Mouse (Mus musculus): ENCODE results near the gene Stat3. TPM values are rescaled to one million over a fixed set of nuclear protein-coding genes. Genes with fewer than 3 reads are reported as not detected.

Gene Stat3
- polyA plus RNA-seq (2014; fragmentation: Nextera tagmentation; extraction: Ambion mirVana) = 71.4 and 82.9 TPM in 2 replicates

- Histone ChIP-seq H3K36me3 (ENCODE audit: control insufficient read depth, insufficient read depth, low read length) (no peaks in the 10 kb centered on the region), H3K27ac (replicated peaks; ENCODE audit: low read depth, low read length) (peak within 1 kb of the TSS; percentile 90), H3K4me3 (ENCODE audit: low read depth, low read length) (peak within 1 kb of the TSS; percentile 92), H3K4me1 (ENCODE audit: control insufficient read depth, insufficient read depth, low read length) (peaks cover 14% of the 10 kb centered on the region), H3K27me3 (replicated peaks; ENCODE audit: control insufficient read depth, insufficient read depth, low read length) (no peaks in the 10 kb centered on the region), H3K9me3 (ENCODE audit: control insufficient read depth, low read length) (no peaks in the 10 kb centered on the region), H3K9ac (ENCODE audit: low read depth, low read length) (peak within 1 kb of the TSS; percentile 90), H3K4me2 (ENCODE audit: low read depth, low read length) (peak within 1 kb of the TSS; percentile 71)
- WGBS = 1% methylated on average over 26 of the region's 29 CpGs
- DNase-seq (ENCODE audit: low spot score) (peak; percentile 100), ATAC-seq (ENCODE audit: low read depth) (peak; percentile 98)
Measured at GRCm38 (mm10) chr11:100939512-100940151, at the start of gene Stat3. Gene Stat3 (minus strand): TSS chr11:100939540.

- H3K27me3 ChIP-seq (replicated peaks; ENCODE audit: control insufficient read depth, insufficient read depth, low read length) = no peaks in the 10 kb centered on the region
- ATAC-seq (ENCODE audit: low read depth) = no peak
- no peak overlapping the region for H3K9ac ChIP-seq (ENCODE audit: low read depth, low read length)
- H3K36me3 ChIP-seq (ENCODE audit: control insufficient read depth, insufficient read depth, low read length) = no peaks in the 10 kb centered on the region
- no peaks in the 10 kb centered on the region for H3K9me3 ChIP-seq (ENCODE audit: control insufficient read depth, low read length)
- WGBS = 77% methylated on average over 3 of the region's 3 CpGs
- no peak for DNase-seq (ENCODE audit: low spot score)
- no peak overlapping the region for H3K4me3 ChIP-seq (ENCODE audit: low read depth, low read length)
- H3K4me1 ChIP-seq (ENCODE audit: control insufficient read depth, insufficient read depth, low read length) = no peaks in the 10 kb centered on the region
- no peak overlapping the region for H3K27ac ChIP-seq (replicated peaks; ENCODE audit: low read depth, low read length)
- no peak overlapping the region for H3K4me2 ChIP-seq (ENCODE audit: low read depth, low read length)
Measured at GRCm38 (mm10) chr11:100988674-100989073, 49.3 kb upstream of the Stat3 start.

GRCm38 (mm10) chr11:100985607-100986006 is 46.3 kb upstream of the Stat3 start:
- Histone ChIP-seq H3K4me3 (ENCODE audit: low read depth, low read length) (no peak overlapping the region), H3K4me2 (ENCODE audit: low read depth, low read length) (no peak overlapping the region), H3K9ac (ENCODE audit: low read depth, low read length) (no peak overlapping the region), H3K27me3 (replicated peaks; ENCODE audit: control insufficient read depth, insufficient read depth, low read length) (peaks cover 8% of the 10 kb centered on the region), H3K4me1 (ENCODE audit: control insufficient read depth, insufficient read depth, low read length) (no peaks in the 10 kb centered on the region), H3K36me3 (ENCODE audit: control insufficient read depth, insufficient read depth, low read length) (no peaks in the 10 kb centered on the region), H3K27ac (replicated peaks; ENCODE audit: low read depth, low read length) (no peak overlapping the region), H3K9me3 (ENCODE audit: control insufficient read depth, low read length) (no peaks in the 10 kb centered on the region)
- DNase-seq (ENCODE audit: low spot score) (no peak), ATAC-seq (ENCODE audit: low read depth) (no peak)
- WGBS = 55% methylated on average over 3 of the region's 3 CpGs

- 75% methylated on average over 7 of the region's 7 CpGs for WGBS
Measured at GRCm38 (mm10) chr11:100983778-100984131, 44.4 kb upstream of the Stat3 start.

GRCm38 (mm10) chr11:100983125-100983777 is 43.9 kb upstream of the Stat3 start:
- peak overlapping the region; percentile 51 for H3K4me2 ChIP-seq (ENCODE audit: low read depth, low read length)
- 4% methylated on average over 19 of the region's 20 CpGs for WGBS
- DNase-seq (ENCODE audit: low spot score) (peak; percentile 82), ATAC-seq (ENCODE audit: low read depth) (peak; percentile 85)
- H3K4me3 ChIP-seq (ENCODE audit: low read depth, low read length) = peak overlapping the region; percentile 24
- no peaks in the 10 kb centered on the region for H3K9me3 ChIP-seq (ENCODE audit: control insufficient read depth, low read length)
- peaks cover 8% of the 10 kb centered on the region for H3K27me3 ChIP-seq (replicated peaks; ENCODE audit: control insufficient read depth, insufficient read depth, low read length)
- peaks cover 6% of the 10 kb centered on the region; the same call in 1 of the 2 replicates for H3K4me1 ChIP-seq (ENCODE audit: control insufficient read depth, insufficient read depth, low read length)
- peak overlapping the region; percentile 9; the same call in 1 of the 2 replicates for H3K9ac ChIP-seq (ENCODE audit: low read depth, low read length)
- no peak overlapping the region for H3K27ac ChIP-seq (replicated peaks; ENCODE audit: low read depth, low read length)
- no peaks in the 10 kb centered on the region for H3K36me3 ChIP-seq (ENCODE audit: control insufficient read depth, insufficient read depth, low read length)

More at GRCm38 (mm10) chr11:100983778-100984131, 44.4 kb upstream of the Stat3 start:
- no peak for DNase-seq (ENCODE audit: low spot score)
- no peak for ATAC-seq (ENCODE audit: low read depth)
- Histone ChIP-seq H3K27ac (replicated peaks; ENCODE audit: low read depth, low read length) (no peak overlapping the region), H3K9ac (ENCODE audit: low read depth, low read length) (no peak overlapping the region), H3K4me2 (ENCODE audit: low read depth, low read length) (no peak overlapping the region), H3K4me1 (ENCODE audit: control insufficient read depth, insufficient read depth, low read length) (peaks cover 6% of the 10 kb centered on the region; the same call in 1 of the 2 replicates), H3K27me3 (replicated peaks; ENCODE audit: control insufficient read depth, insufficient read depth, low read length) (peaks cover 8% of the 10 kb centered on the region), H3K9me3 (ENCODE audit: control insufficient read depth, low read length) (no peaks in the 10 kb centered on the region), H3K4me3 (ENCODE audit: low read depth, low read length) (no peak overlapping the region), H3K36me3 (ENCODE audit: control insufficient read depth, insufficient read depth, low read length) (no peaks in the 10 kb centered on the region)

GRCm38 (mm10) chr11:100982087-100982486 is 42.7 kb upstream of the Stat3 start:
- no peaks in the 10 kb centered on the region for H3K9me3 ChIP-seq (ENCODE audit: control insufficient read depth, low read length)
- DNase-seq (ENCODE audit: low spot score) = no peak
- H3K4me3 ChIP-seq (ENCODE audit: low read depth, low read length) = no peak overlapping the region
- WGBS = 20% methylated on average over 8 of the region's 8 CpGs
- H3K4me2 ChIP-seq (ENCODE audit: low read depth, low read length) = no peak overlapping the region
- no peaks in the 10 kb centered on the region for H3K36me3 ChIP-seq (ENCODE audit: control insufficient read depth, insufficient read depth, low read length)
- ATAC-seq (ENCODE audit: low read depth) = no peak
- no peak overlapping the region for H3K9ac ChIP-seq (ENCODE audit: low read depth, low read length)
- H3K27ac ChIP-seq (replicated peaks; ENCODE audit: low read depth, low read length) = no peak overlapping the region
- H3K4me1 ChIP-seq (ENCODE audit: control insufficient read depth, insufficient read depth, low read length) = peaks cover 6% of the 10 kb centered on the region; the same call in 1 of the 2 replicates
- peaks cover 8% of the 10 kb centered on the region for H3K27me3 ChIP-seq (replicated peaks; ENCODE audit: control insufficient read depth, insufficient read depth, low read length)

GRCm38 (mm10) chr11:100981236-100981635 is 41.9 kb upstream of the Stat3 start:
- Histone ChIP-seq H3K4me1 (ENCODE audit: control insufficient read depth, insufficient read depth, low read length) (peaks cover 6% of the 10 kb centered on the region; the same call in 1 of the 2 replicates), H3K27ac (replicated peaks; ENCODE audit: low read depth, low read length) (no peak overlapping the region), H3K9me3 (ENCODE audit: control insufficient read depth, low read length) (no peaks in the 10 kb centered on the region), H3K4me2 (ENCODE audit: low read depth, low read length) (no peak overlapping the region), H3K27me3 (replicated peaks; ENCODE audit: control insufficient read depth, insufficient read depth, low read length) (peaks cover 8% of the 10 kb centered on the region), H3K4me3 (ENCODE audit: low read depth, low read length) (no peak overlapping the region), H3K9ac (ENCODE audit: low read depth, low read length) (no peak overlapping the region), H3K36me3 (ENCODE audit: control insufficient read depth, insufficient read depth, low read length) (no peaks in the 10 kb centered on the region)
- ATAC-seq (ENCODE audit: low read depth) (no peak), DNase-seq (ENCODE audit: low spot score) (no peak)
- WGBS = 73% methylated on average over 3 of the region's 3 CpGs

- Histone ChIP-seq H3K9ac (ENCODE audit: low read depth, low read length) (no peak overlapping the region), H3K27ac (replicated peaks; ENCODE audit: low read depth, low read length) (peak overlapping the region; percentile 6; the same call in 1 of the 2 replicates), H3K9me3 (ENCODE audit: control insufficient read depth, low read length) (no peaks in the 10 kb centered on the region), H3K27me3 (replicated peaks; ENCODE audit: control insufficient read depth, insufficient read depth, low read length) (peaks cover 8% of the 10 kb centered on the region), H3K4me1 (ENCODE audit: control insufficient read depth, insufficient read depth, low read length) (peaks cover 6% of the 10 kb centered on the region; the same call in 1 of the 2 replicates), H3K36me3 (ENCODE audit: control insufficient read depth, insufficient read depth, low read length) (no peaks in the 10 kb centered on the region), H3K4me2 (ENCODE audit: low read depth, low read length) (no peak overlapping the region), H3K4me3 (ENCODE audit: low read depth, low read length) (no peak overlapping the region)
- DNase-seq (ENCODE audit: low spot score) (no peak), ATAC-seq (ENCODE audit: low read depth) (no peak)
- 69% methylated on average over 1 of the region's 1 CpGs for WGBS
Measured at GRCm38 (mm10) chr11:100980438-100980837, 41.1 kb upstream of the Stat3 start.
